Mouse (Mus musculus) common myeloid progenitor, adult 5-6 weeks (primary cell): ENCODE data around the gene Gm9922. TPM values are rescaled to one million over a fixed set of nuclear protein-coding genes. Genes with fewer than 3 reads are reported as not detected.

Experiments used
- ATAC-seq: replicated peaks from 2 replicates; pipeline ENCODE4 v1.8.0; 2016; ENCODE audit warnings: low read depth, mild to moderate bottlenecking, moderate TSS enrichment, inconsistent platforms; ENCODE audit not compliant: poor library complexity, severe bottlenecking
- total RNA-seq: library from RNA; stranded (forward); fragments of 200-1000, 187-1606 nt; gene quantifications from 2 replicates; pipeline ENCODE4 v1.2.3, GENCODE M21; 2017

The Gm9922 gene
- total RNA-seq, 1 experiment from 2014 or later: not detected

- no peak for ATAC-seq
These were observed 41.2 kb downstream of the Gm9922 start for GRCm38 (mm10) chr14:101688406-101688805.

GRCm38 (mm10) chr14:101687696-101688095, 41.9 kb downstream of the Gm9922 start:
- no peak for ATAC-seq

Other genes starting within 250 kb of the Gm9922 start
- gene Tbc1d4, start 120.6 kb downstream of the Gm9922 start, total RNA-seq: 17.2 and 20.1 TPM in 2 replicates
- gene Commd6, start 89.1 kb downstream of the Gm9922 start, total RNA-seq: 24.2 and 33.8 TPM in 2 replicates
- 74.5 and 76.4 TPM in 2 replicates for gene Uchl3, start 75.8 kb downstream of the Gm9922 start, total RNA-seq
- gene Lmo7, start 143 bp upstream of the Gm9922 start, total RNA-seq: 0.23 and 0.49 TPM in 2 replicates